Mouse (Mus musculus) right cerebral cortex, adult 2 months (tissue): ENCODE measurements around the gene Dus3l.

ENCODE experiments used
- DNase-seq, 2 experiments: peaks; one replicate each; pipeline ENCODE4 v3.0.0; 2021 to 2022; ENCODE audit warnings: low spot score in 2 of 2

Gene Dus3l

DNA sequence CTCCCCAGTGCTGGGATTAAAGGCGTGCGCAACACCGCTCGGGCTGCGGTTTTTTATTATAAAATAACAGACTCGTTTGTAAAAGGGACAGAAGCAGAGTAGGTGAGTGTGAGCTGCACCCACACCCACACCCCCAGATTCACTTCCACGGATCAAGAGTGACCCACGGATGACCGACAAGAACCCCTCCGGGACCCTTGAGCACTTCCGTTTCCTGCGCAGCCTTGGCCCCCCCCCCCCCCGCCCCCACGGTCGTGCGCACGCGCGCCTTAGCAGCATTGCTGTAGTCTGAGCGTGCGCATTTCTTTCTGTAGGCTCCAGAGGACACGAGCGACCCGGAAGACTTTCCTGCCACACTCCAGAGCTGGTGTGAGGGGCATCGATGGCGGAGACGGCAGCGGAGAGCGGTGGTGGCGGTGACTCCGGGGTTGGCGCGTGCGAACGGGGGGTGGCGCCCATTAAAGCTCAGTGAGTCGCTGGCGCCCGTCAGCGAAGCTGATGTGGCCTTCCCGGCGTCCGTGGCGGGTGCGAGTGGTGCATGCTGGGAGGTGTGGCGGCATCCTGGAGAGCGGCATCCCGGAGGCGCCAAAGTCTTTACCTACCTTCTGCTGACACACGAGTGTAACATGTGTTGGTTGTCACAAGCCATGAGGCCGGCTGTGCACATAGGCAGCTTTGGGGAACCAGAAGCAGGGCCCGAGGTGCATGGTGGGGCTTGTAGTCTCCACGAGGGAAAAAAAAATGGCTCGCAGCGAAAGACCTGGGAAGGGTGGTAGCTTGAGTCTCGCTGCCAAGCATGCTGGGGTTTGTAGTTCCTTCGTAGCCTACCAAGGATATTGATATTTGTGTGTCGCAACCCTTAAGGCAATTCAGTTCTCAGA lies at the start of gene Dus3l:
TSS of gene Dus3l (plus strand) at position 284 of the 881 bp plus-strand sequence.
- DNase-seq = peak; percentile 84 to 93

DNA sequence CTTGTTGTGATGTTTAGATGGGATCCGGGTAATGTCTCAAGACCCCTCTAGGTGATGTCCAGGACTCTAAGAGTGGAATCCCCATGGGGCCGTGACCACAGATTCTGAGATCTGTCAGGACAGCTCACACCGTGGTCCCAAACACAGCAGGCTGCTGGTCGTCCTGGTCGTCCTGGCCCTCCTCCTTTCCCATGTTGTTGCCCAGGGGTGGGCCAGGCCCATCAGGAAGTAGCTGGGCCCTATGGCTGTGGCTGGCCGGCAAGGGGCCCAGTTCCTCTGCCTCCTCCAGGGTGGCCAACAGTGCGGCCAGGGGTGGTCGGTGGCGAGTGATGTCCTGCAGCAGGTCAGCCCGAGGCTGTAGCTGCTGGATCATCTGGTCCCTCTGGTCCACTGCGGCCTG lies 49.2 kb upstream of the Dus3l start:
- DNase-seq = no peak

DNA sequence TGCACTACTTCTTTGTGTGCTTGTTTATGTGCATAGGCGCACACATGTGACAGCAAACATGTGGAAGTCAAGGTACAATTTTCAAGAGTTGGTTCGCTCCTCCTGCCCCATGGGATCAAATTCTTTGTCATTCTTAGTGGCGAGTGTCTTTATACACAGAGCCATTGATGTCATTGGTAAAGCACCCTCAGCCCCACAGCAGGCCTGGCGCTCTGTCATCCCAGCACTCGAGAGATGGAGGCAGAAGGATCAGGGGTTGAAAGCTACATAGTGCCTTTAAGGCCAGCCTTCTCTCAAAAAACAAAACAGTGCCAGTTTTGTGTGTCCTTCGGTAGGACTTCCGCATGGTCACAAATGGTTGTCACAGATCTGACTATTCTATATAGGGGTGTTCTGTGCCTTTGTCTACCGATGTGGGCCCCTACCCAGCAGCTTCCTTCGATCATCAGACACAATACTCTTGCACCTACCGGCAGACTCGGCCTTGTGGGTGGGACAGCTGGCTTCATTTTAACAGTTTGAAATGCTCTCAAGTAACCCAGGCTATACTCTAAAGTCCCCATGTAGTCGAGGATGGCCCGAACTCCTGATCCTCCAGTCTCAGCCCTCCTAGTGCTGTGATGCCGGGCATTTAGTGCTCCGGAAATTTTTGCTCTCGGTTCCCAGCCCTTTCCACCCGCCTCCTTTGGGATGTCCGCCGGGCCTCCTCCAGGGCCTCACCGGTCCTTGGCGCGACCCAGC lies 48.5 kb upstream of the Dus3l start:
- no peak for DNase-seq

GRCm38 (mm10) chr17:56716655-56717362 lies 47.7 kb upstream of the Dus3l start:
- peak; percentile 95 to 99 for DNase-seq

DNA sequence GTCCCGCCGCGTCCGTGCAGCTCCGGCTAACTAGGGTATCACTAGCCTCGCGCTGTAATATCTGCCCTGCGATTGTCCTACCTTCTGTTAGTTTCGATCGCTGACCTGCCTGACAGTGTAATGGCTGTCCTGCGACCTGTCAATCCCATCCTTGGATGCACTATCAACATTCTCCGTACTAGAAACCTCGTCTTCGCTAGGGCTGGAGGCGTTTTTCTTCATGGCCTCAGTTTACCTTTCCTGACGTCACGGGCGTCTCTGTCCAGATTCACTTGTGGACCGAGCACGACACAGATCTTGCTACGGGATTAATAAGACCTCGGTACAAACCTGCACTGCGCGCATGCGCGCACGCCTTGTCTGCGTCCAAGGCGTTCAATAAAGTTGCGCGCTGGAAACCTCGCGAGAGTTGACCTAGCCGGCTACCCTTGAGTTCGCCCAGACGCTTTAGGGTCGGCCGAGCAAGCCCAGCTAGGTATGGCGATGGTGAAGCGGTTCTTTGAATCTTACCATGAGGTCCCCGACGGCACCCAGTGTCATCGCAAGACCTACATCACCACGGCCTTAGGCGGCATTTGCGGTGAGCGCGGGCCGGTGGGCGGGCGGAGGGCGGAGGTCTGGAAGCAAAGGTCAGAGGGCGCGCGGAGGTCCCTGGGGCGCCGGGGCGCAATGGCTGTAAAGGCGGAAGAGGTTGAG lies 47.0 kb upstream of the Dus3l start, which contains the start of the genes Ndufa11 and Vmac:
TSS of gene Ndufa11 (plus strand) at position 405 of the 696 bp plus-strand sequence.
TSS of gene Vmac (minus strand) at position 660 of the 696 bp plus-strand sequence.
- peak; percentile 93 to 97 for DNase-seq

GRCm38 (mm10) chr17:56722441-56722840 lies 42.1 kb upstream of the Dus3l start:
- DNase-seq = no peak

GRCm38 (mm10) chr17:56723419-56724161 lies 41.0 kb upstream of the Dus3l start:
- DNase-seq = no peak

- no peak for DNase-seq
Observed at GRCm38 (mm10) chr17:56727029-56727649, 37.4 kb upstream of the Dus3l start.

- no peak for DNase-seq
Observed at GRCm38 (mm10) chr17:56727659-56728058, 36.9 kb upstream of the Dus3l start.

GRCm38 (mm10) chr17:56728117-56728516 lies 36.4 kb upstream of the Dus3l start:
- no peak for DNase-seq

GRCm38 (mm10) chr17:56729151-56729550 lies 35.4 kb upstream of the Dus3l start:
- no peak for DNase-seq

- DNase-seq = no peak
Observed at GRCm38 (mm10) chr17:56729656-56730055, 34.9 kb upstream of the Dus3l start.

DNA sequence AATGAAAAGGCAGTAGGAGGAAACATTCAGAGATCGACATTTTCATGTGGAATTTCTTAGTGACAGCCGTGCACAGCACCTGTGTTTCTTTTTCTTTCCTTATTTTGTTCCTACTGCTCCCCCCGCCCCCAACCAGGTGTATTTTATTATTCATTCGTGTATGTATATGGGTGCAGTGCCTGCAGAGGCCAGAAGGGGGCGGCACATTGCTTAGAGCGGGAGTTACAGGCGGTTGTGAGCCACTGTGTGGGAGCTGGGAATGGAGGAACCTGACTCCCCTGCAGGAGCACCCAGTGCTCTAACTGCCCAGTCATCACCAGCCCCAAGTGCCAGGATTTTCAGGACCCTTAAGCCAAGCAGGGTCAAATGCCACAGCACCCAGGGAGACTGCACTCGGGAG lies 28.0 kb upstream of the Dus3l start:
- no peak for DNase-seq

- DNase-seq = no peak
Observed at GRCm38 (mm10) chr17:56738221-56738620, 26.3 kb upstream of the Dus3l start.

- DNase-seq = no peak
Observed at GRCm38 (mm10) chr17:56740118-56740787, 24.3 kb upstream of the Dus3l start.

- DNase-seq = no peak
Observed at GRCm38 (mm10) chr17:56740788-56741160, 23.8 kb upstream of the Dus3l start.

GRCm38 (mm10) chr17:56744173-56744572 lies 20.4 kb upstream of the Dus3l start:
- no peak for DNase-seq

- peak in 1 of 2 experiments; percentile 10 for DNase-seq
Observed at GRCm38 (mm10) chr17:56751404-56752072, 13.0 kb upstream of the Dus3l start.

- no peak for DNase-seq
Observed at GRCm38 (mm10) chr17:56753452-56753851, 11.1 kb upstream of the Dus3l start.
